Mouse (Mus musculus): ENCODE measurements around the gene Kank1. TPM values are rescaled to one million over a fixed set of nuclear protein-coding genes. Genes with fewer than 3 reads are reported as not detected.

Gene Kank1
- total and polyA plus RNA-seq, 2 experiments from 2014 or later: 27.0 to 41.2 TPM

DNA sequence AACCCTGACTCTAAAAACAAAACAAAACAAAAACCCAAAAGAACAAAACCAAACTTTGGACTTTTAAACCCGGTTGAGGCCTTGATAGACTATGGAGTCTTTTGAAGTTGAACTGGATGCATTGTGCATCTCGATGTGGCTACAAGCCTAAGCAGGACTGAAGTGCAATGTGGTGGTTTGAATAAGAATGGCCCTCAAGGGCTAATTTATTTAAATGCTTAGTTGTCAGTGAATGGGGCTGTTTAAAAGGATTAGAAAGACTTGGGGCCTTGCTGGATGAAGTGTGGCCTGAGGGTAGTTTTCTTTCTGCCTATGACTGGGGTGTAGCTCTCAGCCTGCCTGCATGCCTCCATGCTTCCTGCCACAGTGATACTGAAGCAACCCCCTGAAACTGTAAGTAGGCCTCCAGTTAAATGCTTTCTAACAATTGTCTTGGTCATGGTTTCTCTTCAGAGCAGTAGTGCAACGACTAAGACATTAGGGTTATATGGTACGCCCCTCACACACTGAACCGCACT, 242.4 kb downstream of the Kank1 start:
- Histone ChIP-seq H3K4me1 (ENCODE audit: control insufficient read depth, insufficient read depth) (no peaks in the 10 kb centered on the region), H3K27ac (ENCODE audit: low read depth) (no peak overlapping the region), H3K9me3 (replicated peaks; ENCODE audit: control insufficient read depth, low read length) (peaks cover 3% of the 10 kb centered on the region; the same call in 1 of the 2 replicates), H3K9ac (replicated peaks; ENCODE audit: low read depth, low read length) (no peak overlapping the region), H3K4me3 (ENCODE audit: low read depth, low read length) (no peak overlapping the region), H3K27me3 (ENCODE audit: control insufficient read depth, insufficient read depth, low read length) (no peaks in the 10 kb centered on the region), H3K36me3 (replicated peaks; ENCODE audit: control insufficient read depth, insufficient read depth, low read length) (no peaks in the 10 kb centered on the region), H3K4me2 (ENCODE audit: low read depth, low read length) (no peak overlapping the region)
- no peak for TF ChIP-seq EP300 (IDR thresholded peaks at IDR 0.05; ENCODE audit: low read depth)
- TF ChIP-seq CTCF (IDR thresholded peaks at IDR 0.05; ENCODE audit: low read depth): no peak
- WGBS: 86% methylated on average over 5 of the region's 5 CpGs
- ATAC-seq (ENCODE audit: insufficient read depth, low read depth) (no peak), DNase-seq (ENCODE audit: low spot score) (no peak)

GRCm38 (mm10) chr19:25480820-25481219, 244.0 kb downstream of the Kank1 start:
- no peak overlapping the region for H3K9ac ChIP-seq (replicated peaks; ENCODE audit: low read depth, low read length)
- TF ChIP-seq CTCF (IDR thresholded peaks at IDR 0.05; ENCODE audit: low read depth) (no peak), EP300 (IDR thresholded peaks at IDR 0.05; ENCODE audit: low read depth) (no peak)
- H3K36me3 ChIP-seq (replicated peaks; ENCODE audit: control insufficient read depth, insufficient read depth, low read length): no peaks in the 10 kb centered on the region
- H3K9me3 ChIP-seq (replicated peaks; ENCODE audit: control insufficient read depth, low read length): peaks cover 3% of the 10 kb centered on the region; the same call in 1 of the 2 replicates
- DNase-seq (ENCODE audit: low spot score): no peak
- H3K4me2 ChIP-seq (ENCODE audit: low read depth, low read length): no peak overlapping the region
- no peak overlapping the region for H3K27ac ChIP-seq (ENCODE audit: low read depth)
- H3K4me1 ChIP-seq (ENCODE audit: control insufficient read depth, insufficient read depth): no peaks in the 10 kb centered on the region
- H3K4me3 ChIP-seq (ENCODE audit: low read depth, low read length): no peak overlapping the region
- 81% methylated on average over 6 of the region's 6 CpGs for WGBS
- no peaks in the 10 kb centered on the region for H3K27me3 ChIP-seq (ENCODE audit: control insufficient read depth, insufficient read depth, low read length)
- ATAC-seq (ENCODE audit: insufficient read depth, low read depth): no peak

Other genes with a start within 250 kb of the Kank1 start
- 1.3 and 6.0 TPM in 2 replicates for gene Dock8, start 237.4 kb upstream of the Kank1 start, total RNA-seq (2014; rRNA removed; ENCODE audit: low replicate concordance)
- gene Dock8, start 237.4 kb upstream of the Kank1 start, polyA plus RNA-seq (2015; fragmentation: Nextera tagmentation; extraction: Ambion mirVana): 1.6 and 2.4 TPM in 2 replicates

All from heart, postnatal 0 days (tissue).